Mouse (Mus musculus): ENCODE data around the gene Krtap8-1. TPM values are rescaled to one million over a fixed set of nuclear protein-coding genes. Genes with fewer than 3 reads are reported as not detected.
A peak's percentile ranks its signal among the peaks of the same experiment; 100 is the strongest.

Gene Krtap8-1
- not detected for total RNA-seq (2022)

GRCm38 (mm10) chr16:89487852-89488251, at the start of gene Krtap8-1:
Krtap8-1 (minus strand) TSS chr16:89487952.
- no peak for DNase-seq (ENCODE audit: low spot score in 2 of 2)

GRCm38 (mm10) chr16:89537349-89537748, 49.6 kb upstream of the Krtap8-1 start:
- DNase-seq (ENCODE audit: low spot score in 2 of 2) = no peak

GRCm38 (mm10) chr16:89530547-89530946, 42.8 kb upstream of the Krtap8-1 start:
- peak in 1 of 2 experiments; percentile 9 for DNase-seq (ENCODE audit: low spot score in 2 of 2)

- no peak for DNase-seq (ENCODE audit: low spot score in 2 of 2)
These were observed 42.1 kb upstream of the Krtap8-1 start for GRCm38 (mm10) chr16:89529846-89530245.

- DNase-seq (ENCODE audit: low spot score in 2 of 2) = no peak
These were observed 40.6 kb upstream of the Krtap8-1 start for GRCm38 (mm10) chr16:89528380-89528779.

- DNase-seq (ENCODE audit: low spot score in 2 of 2) = no peak
These were observed 33.2 kb upstream of the Krtap8-1 start for GRCm38 (mm10) chr16:89520996-89521395.

- DNase-seq (ENCODE audit: low spot score in 2 of 2) = no peak
These were observed 32.8 kb upstream of the Krtap8-1 start for GRCm38 (mm10) chr16:89520555-89520954.

GRCm38 (mm10) chr16:89520091-89520490, 32.3 kb upstream of the Krtap8-1 start:
- no peak for DNase-seq (ENCODE audit: low spot score in 2 of 2)

GRCm38 (mm10) chr16:89517635-89518034, 29.9 kb upstream of the Krtap8-1 start:
- peak in 1 of 2 experiments; percentile 11 for DNase-seq (ENCODE audit: low spot score in 2 of 2)

- DNase-seq (ENCODE audit: low spot score in 2 of 2) = no peak
These were observed 25.7 kb upstream of the Krtap8-1 start for GRCm38 (mm10) chr16:89513431-89513830.

- DNase-seq (ENCODE audit: low spot score in 2 of 2) = no peak
These were observed 20.5 kb upstream of the Krtap8-1 start, which contains the start of gene Krtap7-1 for GRCm38 (mm10) chr16:89508223-89508622. Krtap7-1 (minus strand) TSS chr16:89508323.

GRCm38 (mm10) chr16:89503571-89503970, 15.8 kb upstream of the Krtap8-1 start:
- DNase-seq (ENCODE audit: low spot score in 2 of 2) = no peak

- no peak for DNase-seq (ENCODE audit: low spot score in 2 of 2)
These were observed 14.1 kb upstream of the Krtap8-1 start for GRCm38 (mm10) chr16:89501870-89502269.

GRCm38 (mm10) chr16:89497002-89497401, 9.2 kb upstream of the Krtap8-1 start:
- no peak for DNase-seq (ENCODE audit: low spot score in 2 of 2)

GRCm38 (mm10) chr16:89495394-89496153, 7.8 kb upstream of the Krtap8-1 start:
- no peak for DNase-seq (ENCODE audit: low spot score in 2 of 2)

GRCm38 (mm10) chr16:89477679-89478314, 10.0 kb downstream of the Krtap8-1 start:
- DNase-seq (ENCODE audit: low spot score in 2 of 2) = no peak

- no peak for DNase-seq (ENCODE audit: low spot score in 2 of 2)
These were observed 26.6 kb downstream of the Krtap8-1 start for GRCm38 (mm10) chr16:89461189-89461588.

Other genes with a start within 250 kb of the Krtap8-1 start
- gene Krtap21-1, start 84.1 kb downstream of the Krtap8-1 start, total RNA-seq (2022) = not detected
- gene Krtap6-2, start 67.8 kb downstream of the Krtap8-1 start, total RNA-seq (2022) = not detected
- gene Krtap7-1, start 20.4 kb upstream of the Krtap8-1 start, total RNA-seq (2022) = not detected
- not detected for gene Krtap11-1, start 83.2 kb upstream of the Krtap8-1 start, total RNA-seq (2022)